Mouse (Mus musculus): ENCODE data around the gene Dync1i2. TPM values are rescaled to one million over a fixed set of nuclear protein-coding genes. Genes with fewer than 3 reads are reported as not detected.

Dync1i2 gene
- polyA plus RNA-seq (2012; fragmentation: generic; extraction: Trizol) = 67.3 TPM

DNA sequence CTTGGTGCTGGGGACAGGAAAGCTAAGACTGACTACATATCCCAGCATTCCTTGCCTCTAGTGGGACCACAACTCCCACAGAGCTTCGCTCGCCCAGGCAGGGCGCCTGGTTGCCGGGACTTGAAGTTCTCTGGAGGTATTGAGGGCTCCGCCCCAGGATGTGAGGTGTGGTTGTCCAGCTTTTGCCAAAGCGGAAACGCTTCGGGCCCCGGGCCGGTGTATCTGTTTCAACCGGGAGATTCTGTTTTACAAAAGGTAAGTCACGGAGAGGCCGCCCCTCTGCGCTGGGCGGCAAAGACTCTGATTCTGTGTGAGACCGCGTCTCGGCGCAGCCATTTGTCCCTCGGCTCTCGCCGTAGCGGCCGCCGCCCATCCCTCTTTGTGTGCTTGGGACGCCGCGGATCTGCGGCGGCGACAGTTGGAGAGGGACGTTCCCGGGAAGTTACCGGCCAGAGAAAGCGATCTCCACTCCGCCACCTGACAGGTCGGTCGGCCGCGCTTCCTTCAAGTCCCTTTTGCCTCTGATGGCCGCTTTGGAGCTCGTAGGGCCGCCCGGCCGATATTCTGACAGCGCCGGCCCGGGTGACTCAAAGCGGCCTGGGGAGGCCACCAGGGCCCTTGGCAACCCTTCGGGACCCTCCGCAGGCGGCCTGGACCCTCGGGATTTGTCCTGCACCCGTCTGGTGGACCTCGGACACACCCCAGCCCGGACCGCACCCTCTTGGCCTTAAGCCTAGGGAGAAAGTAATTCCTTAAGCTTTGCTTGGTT lies at the start of gene Dync1i2:
Dync1i2 (plus strand) TSS at position 116 of the 769 bp plus-strand sequence.
- no peaks in the 10 kb centered on the region for H3K27me3 ChIP-seq (ENCODE audit: control insufficient read depth, insufficient read depth, insufficient read length)
- H3K79me2 ChIP-seq (ENCODE audit: control insufficient read depth, insufficient read depth) = peaks cover 49% of the 10 kb centered on the region

DNA sequence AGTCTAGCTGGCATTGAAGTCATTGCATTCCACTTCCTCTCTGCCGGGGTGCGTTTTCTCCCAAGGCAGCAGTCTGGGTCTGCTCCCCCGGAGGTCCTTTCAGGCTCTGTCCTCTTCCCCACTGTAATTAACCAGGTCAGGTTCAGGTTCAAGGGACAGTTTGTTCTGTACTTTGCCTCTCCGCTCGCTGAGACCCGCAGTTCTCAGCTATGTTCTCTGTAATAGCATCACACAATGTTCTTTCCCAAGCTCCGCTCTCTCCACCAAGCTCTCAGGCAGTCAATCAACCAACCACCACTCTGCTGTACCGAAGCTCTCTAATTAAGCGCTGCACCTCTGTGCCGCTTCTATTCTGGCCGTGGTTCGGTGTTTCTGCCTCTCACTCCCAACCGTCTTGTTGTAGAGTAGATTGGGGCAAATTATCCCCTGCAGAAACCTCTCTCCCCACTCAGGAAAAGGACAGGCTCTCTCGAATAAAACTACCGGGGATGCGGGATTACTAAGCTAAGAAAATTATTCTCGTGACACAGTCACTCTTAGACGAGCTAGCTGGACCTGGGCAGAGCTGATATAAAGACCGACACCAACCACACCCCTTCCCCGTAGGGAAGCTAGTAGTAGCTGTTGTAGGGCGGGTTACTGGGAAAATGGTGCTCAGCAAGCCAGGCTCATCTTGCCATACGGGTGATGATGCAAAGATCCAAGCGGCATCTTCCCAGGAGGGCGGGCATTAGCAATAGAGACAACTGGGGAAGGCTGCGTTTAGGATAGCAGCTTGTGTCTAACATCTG lies 48.5 kb upstream of the Dync1i2 start:
- no peak for TF ChIP-seq CEBPB (IDR thresholded peaks at IDR 0.05; ENCODE audit: insufficient read depth, poor library complexity, severe bottlenecking)
- no peak for TF ChIP-seq REST (IDR thresholded peaks at IDR 0.05; ENCODE audit: insufficient read depth, insufficient read length)
- TF ChIP-seq POLR2A (IDR thresholded peaks at IDR 0.05; ENCODE audit: insufficient read length, low read depth) = no peak
- TF ChIP-seq E2F4 (IDR thresholded peaks at IDR 0.05; ENCODE audit: insufficient read depth) = no peak
- TF ChIP-seq TCF12 (IDR thresholded peaks at IDR 0.05; ENCODE audit: insufficient read depth, poor library complexity, severe bottlenecking) = no peak
- no peak for TF ChIP-seq MYOD1 (IDR thresholded peaks at IDR 0.05; ENCODE audit: control insufficient read depth in 1 of 3, insufficient read length in 2 of 3, low read depth in 2 of 3)
- TF ChIP-seq POLR2AphosphoS2 (IDR thresholded peaks at IDR 0.05; ENCODE audit: insufficient read length, low read depth) = no peak
- no peak for TF ChIP-seq TCF3 (IDR thresholded peaks at IDR 0.05; ENCODE audit: insufficient read length, low read depth)
- TF ChIP-seq MYOG (IDR thresholded peaks at IDR 0.05; ENCODE audit: control insufficient read depth in 1 of 3, insufficient read depth in 1 of 3, insufficient read length in 2 of 3, low read depth in 2 of 3) = no peak
- no peak for TF ChIP-seq USF1 (IDR thresholded peaks at IDR 0.05; ENCODE audit: low read depth)
- TF ChIP-seq SRF (IDR thresholded peaks at IDR 0.05; ENCODE audit: control insufficient read depth, insufficient read length, low read depth) = no peak
- no peak for TF ChIP-seq MAX (IDR thresholded peaks at IDR 0.05; ENCODE audit: low read depth)
- no peaks in the 10 kb centered on the region for H3K36me3 ChIP-seq (ENCODE audit: control insufficient read depth, insufficient read depth)

More for the DNA sequence above, at the start of gene Dync1i2:
- H3K4me2 ChIP-seq (ENCODE audit: low read depth) = peak within 1 kb of the TSS; percentile 74
- H3ac ChIP-seq (ENCODE audit: control insufficient read depth, insufficient read length) = peak within 1 kb of the TSS; percentile 23
- H3K36me3 ChIP-seq (ENCODE audit: control insufficient read depth, insufficient read depth) = no peaks in the 10 kb centered on the region
- TF ChIP-seq MAX (IDR thresholded peaks at IDR 0.05; ENCODE audit: low read depth) = no peak
- peak; percentile 67 for TF ChIP-seq POLR2A (IDR thresholded peaks at IDR 0.05; ENCODE audit: insufficient read length, low read depth)
- TF ChIP-seq MYOG (IDR thresholded peaks at IDR 0.05; ENCODE audit: control insufficient read depth in 1 of 3, insufficient read depth in 1 of 3, insufficient read length in 2 of 3, low read depth in 2 of 3) = peak in 1 of 3 experiments; percentile 8
- TF ChIP-seq POLR2AphosphoS2 (IDR thresholded peaks at IDR 0.05; ENCODE audit: insufficient read length, low read depth) = peak; percentile 55
- peak within 1 kb of the TSS; percentile 95 for H3K4me3 ChIP-seq

GRCm38 (mm10) chr2:71167211-71167610 lies 44.3 kb upstream of the Dync1i2 start:
- no peak overlapping the region for H3K4me2 ChIP-seq (ENCODE audit: low read depth)
- H3K27me3 ChIP-seq (ENCODE audit: control insufficient read depth, insufficient read depth, insufficient read length) = no peaks in the 10 kb centered on the region
- no peaks in the 10 kb centered on the region for H3K36me3 ChIP-seq (ENCODE audit: control insufficient read depth, insufficient read depth)
- H3K79me2 ChIP-seq (ENCODE audit: control insufficient read depth, insufficient read depth) = no peaks in the 10 kb centered on the region
- TF ChIP-seq CEBPB (IDR thresholded peaks at IDR 0.05; ENCODE audit: insufficient read depth, poor library complexity, severe bottlenecking) (no peak), POLR2AphosphoS2 (IDR thresholded peaks at IDR 0.05; ENCODE audit: insufficient read length, low read depth) (no peak), USF1 (IDR thresholded peaks at IDR 0.05; ENCODE audit: low read depth) (no peak), MAX (IDR thresholded peaks at IDR 0.05; ENCODE audit: low read depth) (no peak), REST (IDR thresholded peaks at IDR 0.05; ENCODE audit: insufficient read depth, insufficient read length) (no peak), MYOG (IDR thresholded peaks at IDR 0.05; ENCODE audit: control insufficient read depth in 1 of 3, insufficient read depth in 1 of 3, insufficient read length in 2 of 3, low read depth in 2 of 3) (no peak), TCF12 (IDR thresholded peaks at IDR 0.05; ENCODE audit: insufficient read depth, poor library complexity, severe bottlenecking) (no peak), MYOD1 (IDR thresholded peaks at IDR 0.05; ENCODE audit: control insufficient read depth in 1 of 3, insufficient read length in 2 of 3, low read depth in 2 of 3) (no peak), E2F4 (IDR thresholded peaks at IDR 0.05; ENCODE audit: insufficient read depth) (no peak), TCF3 (IDR thresholded peaks at IDR 0.05; ENCODE audit: insufficient read length, low read depth) (no peak), SRF (IDR thresholded peaks at IDR 0.05; ENCODE audit: control insufficient read depth, insufficient read length, low read depth) (no peak), POLR2A (IDR thresholded peaks at IDR 0.05; ENCODE audit: insufficient read length, low read depth) (no peak)
- no peak overlapping the region for H3K4me3 ChIP-seq
- no peak overlapping the region for H3ac ChIP-seq (ENCODE audit: control insufficient read depth, insufficient read length)

More for the DNA sequence above, 48.5 kb upstream of the Dync1i2 start:
- H3K27me3 ChIP-seq (ENCODE audit: control insufficient read depth, insufficient read depth, insufficient read length) = no peaks in the 10 kb centered on the region
- H3K79me2 ChIP-seq (ENCODE audit: control insufficient read depth, insufficient read depth) = no peaks in the 10 kb centered on the region
- H3ac ChIP-seq (ENCODE audit: control insufficient read depth, insufficient read length) = no peak overlapping the region
- H3K4me3 ChIP-seq = no peak overlapping the region
- H3K4me2 ChIP-seq (ENCODE audit: low read depth) = no peak overlapping the region

DNA sequence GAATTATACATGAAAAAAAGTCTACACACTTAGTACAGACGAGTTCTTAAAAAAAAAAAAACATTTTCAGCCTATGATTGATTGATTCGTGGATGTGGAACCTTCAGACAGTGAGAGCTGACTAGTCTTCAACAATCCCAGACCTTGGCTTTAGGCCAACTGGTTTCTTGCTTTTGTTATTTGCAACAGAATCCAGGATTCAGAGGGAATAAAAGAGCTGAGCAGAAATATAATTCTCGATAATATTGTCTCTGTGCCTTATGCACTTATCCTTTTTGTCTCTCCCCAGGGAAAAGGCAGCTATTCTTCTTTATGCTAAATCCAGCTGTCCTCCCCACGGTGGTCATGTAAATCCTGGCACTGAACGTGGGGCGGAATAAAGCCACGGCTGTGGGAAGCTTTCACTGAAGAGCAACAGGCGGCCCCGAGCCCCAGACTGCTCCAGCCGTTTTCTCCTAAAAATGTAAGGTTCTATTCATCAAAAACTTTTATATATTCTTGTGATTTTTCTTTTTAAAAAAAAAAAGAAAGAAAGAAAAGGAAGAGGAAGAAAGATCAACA lies 43.0 kb upstream of the Dync1i2 start:
- TF ChIP-seq MYOD1 (IDR thresholded peaks at IDR 0.05; ENCODE audit: control insufficient read depth in 1 of 3, insufficient read length in 2 of 3, low read depth in 2 of 3) (no peak), TCF3 (IDR thresholded peaks at IDR 0.05; ENCODE audit: insufficient read length, low read depth) (no peak), MYOG (IDR thresholded peaks at IDR 0.05; ENCODE audit: control insufficient read depth in 1 of 3, insufficient read depth in 1 of 3, insufficient read length in 2 of 3, low read depth in 2 of 3) (no peak), MAX (IDR thresholded peaks at IDR 0.05; ENCODE audit: low read depth) (no peak), POLR2A (IDR thresholded peaks at IDR 0.05; ENCODE audit: insufficient read length, low read depth) (no peak), POLR2AphosphoS2 (IDR thresholded peaks at IDR 0.05; ENCODE audit: insufficient read length, low read depth) (no peak)
- H3K4me3 ChIP-seq = no peak overlapping the region
- no peak overlapping the region for H3ac ChIP-seq (ENCODE audit: control insufficient read depth, insufficient read length)
- no peaks in the 10 kb centered on the region for H3K79me2 ChIP-seq (ENCODE audit: control insufficient read depth, insufficient read depth)
- H3K36me3 ChIP-seq (ENCODE audit: control insufficient read depth, insufficient read depth) = no peaks in the 10 kb centered on the region
- H3K27me3 ChIP-seq (ENCODE audit: control insufficient read depth, insufficient read depth, insufficient read length) = no peaks in the 10 kb centered on the region
- no peak overlapping the region for H3K4me2 ChIP-seq (ENCODE audit: low read depth)

All from myocyte (in vitro differentiated cells).